Mouse (Mus musculus) stomach, postnatal 0 days (tissue): ENCODE results near the gene Mical2. TPM values are rescaled to one million over a fixed set of nuclear protein-coding genes. Genes with fewer than 3 reads are reported as not detected.
A peak's percentile ranks its signal among the peaks of the same experiment; 100 is the strongest.

Experiments used
- ATAC-seq: fragments of 200-750 bp; cut with Nextera tagmentation; 2 replicates; pipeline ENCODE4 v1.8.0; 2017; ENCODE audit not compliant: low FRiP score, low TSS enrichment
- DNase-seq: peaks from one replicate; pipeline ENCODE4 v3.0.0-alpha.2; 2016; ENCODE audit warnings: low spot score
- H3K27ac ChIP-seq: fragments of 300-500 bp; sonication (generic); replicated peaks from 2 replicates; pipeline ENCODE4 v1.5.1; 2014; ENCODE audit warnings: mild to moderate bottlenecking, control low read depth
- H3K27me3 ChIP-seq: fragments of 300-500 bp; sonication (generic); 2 replicates; pipeline ENCODE4 v1.6.1; 2014; ENCODE audit warnings: low read length; ENCODE audit not compliant: control insufficient read depth, insufficient read depth
- H3K36me3 ChIP-seq: fragments of 300-500 bp; sonication (generic); 2 replicates; pipeline ENCODE4 v1.6.1; 2014; ENCODE audit warnings: low read length, mixed read lengths; ENCODE audit not compliant: control insufficient read depth, insufficient read depth
- H3K4me1 ChIP-seq: fragments of 300-500 bp; sonication (generic); replicated peaks from 2 replicates; pipeline ENCODE4 v1.6.1; 2014; ENCODE audit warnings: antibody characterized with exemption; ENCODE audit not compliant: control insufficient read depth, insufficient read depth
- H3K4me2 ChIP-seq: fragments of 300-500 bp; sonication (generic); replicated peaks from 2 replicates; pipeline ENCODE4 v1.6.1; 2014; ENCODE audit warnings: low read depth, mild to moderate bottlenecking, control low read depth, moderate library complexity
- H3K4me3 ChIP-seq: fragments of 300-500 bp; sonication (generic); 2 replicates; pipeline ENCODE4 v1.5.1; 2014; ENCODE audit warnings: low read depth, low read length, control low read depth
- H3K9ac ChIP-seq: fragments of 300-500 bp; sonication (generic); 2 replicates; pipeline ENCODE4 v1.6.1; 2014; ENCODE audit warnings: mild to moderate bottlenecking, low read length, control low read depth, mixed read lengths
- H3K9me3 ChIP-seq: fragments of 300-500 bp; sonication (generic); 2 replicates; pipeline ENCODE4 v1.6.1; 2016; ENCODE audit warnings: low read length; ENCODE audit not compliant: control insufficient read depth
- CTCF ChIP-seq: IDR thresholded peaks from 2 replicates; pipeline ENCODE4 v1.5.1; 2016; ENCODE audit warnings: antibody characterized with exemption, low read depth, mild to moderate bottlenecking, moderate library complexity
- EP300 ChIP-seq: optimal IDR thresholded peaks from 2 replicates; pipeline ENCODE3; 2016; ENCODE audit warnings: antibody characterized with exemption
- WGBS: fragments of 180-500 bp; shearing (Covaris S2); extraction: QIAGEN DNeasy Blood & Tissue Kit; methylation state at CpG from one replicate; pipeline ENCODE4 v1.1.7; 2014; 5-methylcytosine and 5-hydroxymethylcytosine counted together
- polyA plus RNA-seq: library from polyadenylated mRNA; unstranded; fragments of >200 nt; fragmentation: Nextera tagmentation; extraction: Ambion mirVana; gene quantifications from 2 replicates; pipeline ENCODE4 v1.2.1, GENCODE M21; 2015

Mical2 gene
- polyA plus RNA-seq, 1 experiment from 2014 or later, result 8.4 TPM

- Histone ChIP-seq H3K9ac (no peak overlapping the region), H3K4me3 (no peak overlapping the region), H3K27me3 (no peaks in the 10 kb centered on the region), H3K4me2 (no peak overlapping the region), H3K9me3 (no peaks in the 10 kb centered on the region), H3K4me1 (no peaks in the 10 kb centered on the region), H3K27ac (no peak overlapping the region), H3K36me3 (peaks cover 7% of the 10 kb centered on the region; the same call in 1 of the 2 replicates)
- no peak for TF ChIP-seq EP300
- TF ChIP-seq CTCF, result peak; percentile 78
- 21% methylated on average over 1 of the region's 1 CpGs for WGBS
- DNase-seq (peak; percentile 49), ATAC-seq (no peak)
Observed at GRCm38 (mm10) chr7:112328969-112329368, 103.3 kb downstream of the Mical2 start.

- no peak for ATAC-seq
- Histone ChIP-seq H3K36me3 (peaks cover 2% of the 10 kb centered on the region; the same call in 1 of the 2 replicates), H3K4me3 (no peak overlapping the region), H3K27ac (no peak overlapping the region), H3K4me2 (no peak overlapping the region), H3K27me3 (no peaks in the 10 kb centered on the region), H3K9me3 (no peaks in the 10 kb centered on the region), H3K9ac (no peak overlapping the region), H3K4me1 (no peaks in the 10 kb centered on the region)
- 72% methylated on average over 7 of the region's 7 CpGs for WGBS
- no peak for DNase-seq
- TF ChIP-seq EP300 (no peak), CTCF (no peak)
Observed at GRCm38 (mm10) chr7:112329496-112329895, 103.8 kb downstream of the Mical2 start.

GRCm38 (mm10) chr7:112330935-112331334, 105.3 kb downstream of the Mical2 start:
- H3K27me3 ChIP-seq, result no peaks in the 10 kb centered on the region
- 40% methylated on average over 8 of the region's 8 CpGs for WGBS
- no peak overlapping the region for H3K9ac ChIP-seq
- TF ChIP-seq EP300 (no peak), CTCF (no peak)
- no peaks in the 10 kb centered on the region for H3K9me3 ChIP-seq
- H3K4me1 ChIP-seq, result no peaks in the 10 kb centered on the region
- H3K4me2 ChIP-seq, result no peak overlapping the region
- ATAC-seq (no peak), DNase-seq (no peak)
- no peak overlapping the region for H3K27ac ChIP-seq
- no peak overlapping the region for H3K4me3 ChIP-seq
- H3K36me3 ChIP-seq, result no peaks in the 10 kb centered on the region; the same call in 1 of the 2 replicates

GRCm38 (mm10) chr7:112331804-112332203, 106.1 kb downstream of the Mical2 start:
- Histone ChIP-seq H3K27ac (no peak overlapping the region), H3K9ac (no peak overlapping the region), H3K4me3 (no peak overlapping the region), H3K4me2 (no peak overlapping the region), H3K36me3 (no peaks in the 10 kb centered on the region; the same call in 1 of the 2 replicates), H3K9me3 (no peaks in the 10 kb centered on the region), H3K27me3 (no peaks in the 10 kb centered on the region), H3K4me1 (no peaks in the 10 kb centered on the region)
- no peak for TF ChIP-seq CTCF
- TF ChIP-seq EP300, result no peak
- 75% methylated on average over 8 of the region's 8 CpGs for WGBS
- DNase-seq (no peak), ATAC-seq (no peak)

- no peak overlapping the region for H3K4me3 ChIP-seq
- no peaks in the 10 kb centered on the region; the same call in 1 of the 2 replicates for H3K36me3 ChIP-seq
- TF ChIP-seq EP300, result no peak
- no peak for TF ChIP-seq CTCF
- H3K4me2 ChIP-seq, result no peak overlapping the region
- DNase-seq (no peak), ATAC-seq (no peak)
- H3K9ac ChIP-seq, result no peak overlapping the region
- H3K9me3 ChIP-seq, result no peaks in the 10 kb centered on the region
- WGBS, result 64% methylated on average over 5 of the region's 5 CpGs
- H3K27ac ChIP-seq, result no peak overlapping the region
- H3K27me3 ChIP-seq, result no peaks in the 10 kb centered on the region
- H3K4me1 ChIP-seq, result no peaks in the 10 kb centered on the region
Observed at GRCm38 (mm10) chr7:112332426-112332825, 106.8 kb downstream of the Mical2 start.

GRCm38 (mm10) chr7:112333404-112333803, 107.7 kb downstream of the Mical2 start:
- Histone ChIP-seq H3K4me3 (no peak overlapping the region), H3K27me3 (no peaks in the 10 kb centered on the region), H3K9me3 (no peaks in the 10 kb centered on the region), H3K9ac (no peak overlapping the region), H3K27ac (no peak overlapping the region), H3K4me2 (no peak overlapping the region), H3K36me3 (no peaks in the 10 kb centered on the region; the same call in 1 of the 2 replicates), H3K4me1 (no peaks in the 10 kb centered on the region)
- TF ChIP-seq EP300, result no peak
- DNase-seq (no peak), ATAC-seq (no peak; the same call in 1 of the 2 replicates)
- WGBS, result 75% methylated on average over 7 of the region's 7 CpGs
